In genomic region chr7:99268506-99268900, GRCm38 (mm10) we compare ENCODE assay signal across 8 mouse cellular contexts. TPM values are rescaled to one million over a fixed set of nuclear protein-coding genes. Genes with fewer than 3 reads are reported as not detected.
DNase-seq lines count a peak whose midpoint lies in the region; ATAC-seq and TF ChIP-seq lines count a peak whose summit lies in the region.

No protein-coding gene starts in this region.

- no peak for TF ChIP-seq POLR2A in ES-Bruce4 (IDR thresholded peaks at IDR 0.05; ENCODE audit: insufficient read depth, low read length)

- no peak overlapping the region for H3K27ac ChIP-seq in heart, embryonic 16.5 days (ENCODE audit: low read length)
- H3K27ac ChIP-seq in ES-Bruce4 (ENCODE audit: insufficient read depth, low read length): no peak overlapping the region
- peak overlapping the region; percentile 90 for H3K27ac ChIP-seq in hindbrain, embryonic 10.5 days
- H3K27ac ChIP-seq in midbrain, embryonic 10.5 days (replicated peaks): peak overlapping the region; percentile 92

- peak; percentile 45 for ATAC-seq in heart, embryonic 16.5 days (replicated peaks; ENCODE audit: extremely low read depth, insufficient read depth, low FRiP score)

- H3K4me3 ChIP-seq in heart, embryonic 16.5 days (ENCODE audit: low read length): peak overlapping the region; percentile 60
- peak overlapping the region; percentile 58 for H3K4me3 ChIP-seq in ES-Bruce4 (ENCODE audit: low read depth, low read length)
- peak overlapping the region; percentile 80 for H3K4me3 ChIP-seq in hindbrain, embryonic 10.5 days
- peak overlapping the region; percentile 74 for H3K4me3 ChIP-seq in midbrain, embryonic 10.5 days

- peaks cover 52% of the 10 kb centered on the region for H3K27me3 ChIP-seq in heart, embryonic 16.5 days (ENCODE audit: control insufficient read depth, insufficient read depth, low read length)
- 0 out of 2 replicates have a peak, but pooled peaks cover 3% of the 10 kb centered on the region for H3K27me3 ChIP-seq in ES-Bruce4 (ENCODE audit: control insufficient read depth, insufficient read depth, low read length, poor library complexity, severe bottlenecking)
- H3K27me3 ChIP-seq in hindbrain, embryonic 10.5 days (ENCODE audit: insufficient read depth, poor library complexity, severe bottlenecking): peaks cover 69% of the 10 kb centered on the region
- H3K27me3 ChIP-seq in midbrain, embryonic 10.5 days (ENCODE audit: low read depth, poor library complexity, severe bottlenecking): peaks cover 76% of the 10 kb centered on the region

- peaks cover 26% of the 10 kb centered on the region for H3K4me1 ChIP-seq in heart, embryonic 16.5 days (ENCODE audit: control insufficient read depth, insufficient read depth, low read length)
- no peaks in the 10 kb centered on the region for H3K4me1 ChIP-seq in ES-Bruce4 (ENCODE audit: control insufficient read depth, insufficient read depth, low read length)
- peaks cover 66% of the 10 kb centered on the region for H3K4me1 ChIP-seq in hindbrain, embryonic 10.5 days (replicated peaks)
- H3K4me1 ChIP-seq in midbrain, embryonic 10.5 days: peaks cover 56% of the 10 kb centered on the region

- 2% methylated on average over 29 of the region's 29 CpGs for WGBS in heart, embryonic 16.5 days
- WGBS in hindbrain, embryonic 10.5 days: under 1% methylated on average over 29 of the region's 29 CpGs
- 1% methylated on average over 27 of the region's 29 CpGs for WGBS in midbrain, embryonic 10.5 days

- no peaks in the 10 kb centered on the region for H3K9me3 ChIP-seq in heart, embryonic 16.5 days (replicated peaks; ENCODE audit: control insufficient read depth, low read length)
- no peaks in the 10 kb centered on the region for H3K9me3 ChIP-seq in ES-Bruce4 (replicated peaks; ENCODE audit: control insufficient read depth, insufficient read depth, low read length, poor library complexity, severe bottlenecking)
- no peaks in the 10 kb centered on the region for H3K9me3 ChIP-seq in hindbrain, embryonic 10.5 days
- H3K9me3 ChIP-seq in midbrain, embryonic 10.5 days (replicated peaks): no peaks in the 10 kb centered on the region

- no peak for TF ChIP-seq CTCF in ES-Bruce4 (IDR thresholded peaks at IDR 0.05; ENCODE audit: low read depth, low read length)

- peak overlapping the region; percentile 41 for H3K9ac ChIP-seq in heart, embryonic 16.5 days (ENCODE audit: low read length)
- no peak overlapping the region for H3K9ac ChIP-seq in ES-Bruce4 (ENCODE audit: low read depth, poor library complexity, severe bottlenecking)

- no peak for DNase-seq in heart, adult 8-10 months (ENCODE audit: low spot score)
- no peak for DNase-seq in hindbrain, embryonic 10.5 days (ENCODE audit: low spot score)
- no peak for DNase-seq in midbrain, embryonic 10.5 days (ENCODE audit: low spot score)
- no peak for DNase-seq in frontal cortex, adult 2 months (ENCODE audit: extremely low spot score in 1 of 2, low spot score in 1 of 2)
- DNase-seq in embryo, embryonic 10.5 days (ENCODE audit: low spot score): no peak
- no peak for DNase-seq in ovary, postnatal 14 days (ENCODE audit: low spot score)

- no peaks in the 10 kb centered on the region for H3K36me3 ChIP-seq in heart, embryonic 16.5 days (ENCODE audit: control insufficient read depth, insufficient read depth)
- H3K36me3 ChIP-seq in ES-Bruce4 (ENCODE audit: control insufficient read depth, insufficient read depth, low read length, poor library complexity, severe bottlenecking): no peaks in the 10 kb centered on the region
- H3K36me3 ChIP-seq in hindbrain, embryonic 10.5 days: no peaks in the 10 kb centered on the region
- H3K36me3 ChIP-seq in midbrain, embryonic 10.5 days: 0 out of 2 replicates have a peak, but pooled peaks cover 4% of the 10 kb centered on the region

- TF ChIP-seq EP300 in ES-Bruce4 (IDR thresholded peaks at IDR 0.05; ENCODE audit: insufficient read depth, low read depth, low read length): no peak

- peak overlapping the region; percentile 85 for H3K4me2 ChIP-seq in heart, embryonic 16.5 days (ENCODE audit: low read depth, low read length)

RNA-seq across cellular contexts. Expression of gene Map6, which starts 1.3 kb away (rescaled TPM):
- polyA plus RNA-seq in heart, embryonic 16.5 days (2015; fragmentation: Nextera tagmentation; extraction: Ambion mirVana): 2.2 and 2.8 TPM in 2 replicates
- 1 to 10 TPM; 3.0 to 5.1 (median 3.6) TPM for total RNA-seq in heart, adult 8-10 months (2022)
- 16.0 and 17.5 TPM in 2 replicates for polyA plus RNA-seq in ES-Bruce4 (2011; ENCODE audit: insufficient read depth, insufficient read length, low read depth, missing spikeins)
- 32.9 and 65.5 TPM in 2 replicates for polyA plus RNA-seq in hindbrain, embryonic 10.5 days (2016; fragmentation: Nextera tagmentation; extraction: Ambion mirVana)
- polyA plus RNA-seq in midbrain, embryonic 10.5 days (2016; fragmentation: Nextera tagmentation; extraction: Ambion mirVana): 27.9 and 39.5 TPM in 2 replicates
- 69.4 and 77.7 TPM in 2 replicates for polyA plus RNA-seq in frontal cortex, adult 2 months (2012; rRNA removed)

RNA-seq across cellular contexts. Expression of gene Mogat2, which starts 30.1 kb away (rescaled TPM):
- polyA plus RNA-seq in heart, embryonic 16.5 days (2015; fragmentation: Nextera tagmentation; extraction: Ambion mirVana): 0.64 and 0.95 TPM in 2 replicates
- not detected for total RNA-seq in heart, adult 8-10 months (2022)
- 9.1 and 9.3 TPM in 2 replicates for polyA plus RNA-seq in ES-Bruce4 (2011; ENCODE audit: insufficient read depth, insufficient read length, low read depth, missing spikeins)
- polyA plus RNA-seq in hindbrain, embryonic 10.5 days (2016; fragmentation: Nextera tagmentation; extraction: Ambion mirVana): 21.2 and 31.5 TPM in 2 replicates
- 18.5 and 30.3 TPM in 2 replicates for polyA plus RNA-seq in midbrain, embryonic 10.5 days (2016; fragmentation: Nextera tagmentation; extraction: Ambion mirVana)
- 0.04 TPM in 1 of 2 replicates, not detected in the other for polyA plus RNA-seq in frontal cortex, adult 2 months (2012; rRNA removed)

Comparison
In these comparisons a context has a peak if more than half of its experiments do, and no peak if none do; other contexts are left out.
1. H3K27ac ChIP-seq: peak in hindbrain, embryonic 10.5 days (single experiment) and midbrain, embryonic 10.5 days (single experiment); none in heart, embryonic 16.5 days (single experiment) and ES-Bruce4 (single experiment).
2. Peak in every context shown above with its lines, with median percentiles within 50 percentile points of each other: H3K4me3 ChIP-seq.